Mouse (Mus musculus) heart, embryonic 16.5 days (tissue): ENCODE measurements around the gene Uhrf1bp1l. TPM values are rescaled to one million over a fixed set of nuclear protein-coding genes. Genes with fewer than 3 reads are reported as not detected.

ENCODE experiments used
- ATAC-seq: fragments of 200-750 bp; cut with Nextera tagmentation; replicated peaks from 2 replicates; pipeline ENCODE4 v1.8.0; 2017; ENCODE audit warnings: moderate number of reproducible peaks; ENCODE audit not compliant: insufficient read depth, low FRiP score; ENCODE audit errors: extremely low read depth
- H3K27ac ChIP-seq: fragments of 300-500 bp; sonication (generic); 2 replicates; pipeline ENCODE4 v1.5.1; 2014; ENCODE audit warnings: mild to moderate bottlenecking, low read length, control low read depth, moderate library complexity
- H3K27me3 ChIP-seq: fragments of 300-500 bp; sonication (generic); 2 replicates; pipeline ENCODE4 v1.6.1; 2014; ENCODE audit warnings: low read length, mixed read lengths; ENCODE audit not compliant: control insufficient read depth, insufficient read depth
- H3K36me3 ChIP-seq: fragments of 300-500 bp; sonication (generic); 2 replicates; pipeline ENCODE4 v1.6.1; 2014; ENCODE audit not compliant: control insufficient read depth, insufficient read depth
- H3K4me1 ChIP-seq: fragments of 300-500 bp; sonication (generic); 2 replicates; pipeline ENCODE4 v1.6.1; 2014; ENCODE audit warnings: low read length, mixed read lengths; ENCODE audit not compliant: control insufficient read depth, insufficient read depth
- H3K4me2 ChIP-seq: fragments of 300-500 bp; sonication (generic); 2 replicates; pipeline ENCODE4 v1.6.1; 2014; ENCODE audit warnings: low read depth, mild to moderate bottlenecking, control low read depth, low read length
- H3K4me3 ChIP-seq: fragments of 300-500 bp; sonication (generic); 2 replicates; pipeline ENCODE4 v1.5.1; 2014; ENCODE audit warnings: mild to moderate bottlenecking, control low read depth, low read length
- H3K9ac ChIP-seq: fragments of 300-500 bp; sonication (generic); 2 replicates; pipeline ENCODE4 v1.6.1; 2014; ENCODE audit warnings: low read length, control low read depth
- H3K9me3 ChIP-seq: fragments of 300-500 bp; sonication (generic); replicated peaks from 2 replicates; pipeline ENCODE4 v1.6.1; 2016; ENCODE audit warnings: low read length; ENCODE audit not compliant: control insufficient read depth
- WGBS: fragments of 180-500 bp; shearing (Covaris S2); extraction: QIAGEN DNeasy Blood & Tissue Kit; methylation state at CpG from one replicate; pipeline ENCODE4 v1.1.7; 2014; 5-methylcytosine and 5-hydroxymethylcytosine counted together
- polyA plus RNA-seq: library from polyadenylated mRNA; unstranded; fragments of >200 nt; fragmentation: Nextera tagmentation; extraction: Ambion mirVana; gene quantifications from 2 replicates; pipeline ENCODE4 v1.2.1, GENCODE M21; 2015

Gene Uhrf1bp1l
- polyA plus RNA-seq, 1 experiment from 2014 or later: 19.9 TPM

DNA sequence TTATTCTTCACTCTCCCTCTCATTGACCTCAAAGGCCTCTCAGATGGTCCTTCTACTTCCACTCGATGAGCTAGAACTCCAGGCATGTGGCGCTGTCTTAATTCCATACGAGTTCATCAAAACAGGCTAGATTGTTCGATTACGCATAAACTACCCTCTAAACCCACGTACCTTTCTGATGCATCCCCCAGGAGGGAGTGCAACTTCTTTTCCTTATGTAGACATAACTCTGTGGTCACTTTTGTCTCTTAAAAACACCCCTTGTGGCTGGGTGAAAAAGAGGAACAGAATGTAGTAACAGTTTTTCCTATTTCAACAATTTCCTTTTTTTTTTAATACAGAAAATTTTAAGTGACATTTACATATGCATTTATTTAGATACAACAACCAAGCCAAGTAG lies 3.8 kb upstream of the Uhrf1bp1l start:
- no peak overlapping the region for H3K4me2 ChIP-seq
- H3K27ac ChIP-seq: no peak overlapping the region
- ATAC-seq: no peak
- 67% methylated on average over 6 of the region's 6 CpGs for WGBS
- H3K36me3 ChIP-seq: no peaks in the 10 kb centered on the region
- H3K9ac ChIP-seq: no peak overlapping the region
- no peaks in the 10 kb centered on the region for H3K9me3 ChIP-seq
- H3K4me3 ChIP-seq: no peak overlapping the region
- H3K4me1 ChIP-seq: no peaks in the 10 kb centered on the region
- H3K27me3 ChIP-seq: no peaks in the 10 kb centered on the region

DNA sequence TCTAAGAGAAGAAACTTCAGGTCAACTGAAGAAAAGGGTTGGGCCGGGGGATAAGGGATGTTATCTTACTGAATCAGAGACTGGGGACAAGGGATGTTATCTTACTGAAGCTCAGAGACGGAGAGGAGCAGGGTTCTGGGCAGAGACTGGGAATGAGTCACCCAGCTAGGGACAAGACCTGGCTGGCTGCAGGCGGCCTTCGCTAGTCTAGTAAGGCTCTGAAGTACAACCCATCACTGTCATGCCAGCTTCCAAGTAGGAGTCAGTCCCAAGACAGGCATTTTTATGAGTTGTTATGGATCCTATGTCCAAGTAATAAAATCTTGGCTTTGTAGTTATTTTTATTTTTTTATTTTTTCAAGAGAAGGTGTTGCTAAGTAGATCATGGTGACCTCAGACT lies 1.5 kb upstream of the Uhrf1bp1l start:
- H3K4me1 ChIP-seq: peaks cover 12% of the 10 kb centered on the region
- H3K4me2 ChIP-seq: no peak overlapping the region
- H3K27me3 ChIP-seq: no peaks in the 10 kb centered on the region
- 74% methylated on average over 4 of the region's 4 CpGs for WGBS
- H3K9me3 ChIP-seq: no peaks in the 10 kb centered on the region
- no peak for ATAC-seq
- no peak overlapping the region for H3K9ac ChIP-seq
- H3K4me3 ChIP-seq: no peak overlapping the region
- H3K36me3 ChIP-seq: no peaks in the 10 kb centered on the region
- H3K27ac ChIP-seq: no peak overlapping the region

GRCm38 (mm10) chr10:89744341-89744740 lies 450 bp upstream of the Uhrf1bp1l start:
- H3K4me3 ChIP-seq: peak overlapping the region; percentile 100
- no peak for ATAC-seq
- peak overlapping the region; percentile 63; the same call in 1 of the 2 replicates for H3K9ac ChIP-seq
- peak overlapping the region; percentile 76 for H3K4me2 ChIP-seq
- H3K4me1 ChIP-seq: peaks cover 12% of the 10 kb centered on the region
- no peaks in the 10 kb centered on the region for H3K27me3 ChIP-seq
- H3K36me3 ChIP-seq: no peaks in the 10 kb centered on the region
- H3K9me3 ChIP-seq: no peaks in the 10 kb centered on the region
- H3K27ac ChIP-seq: 0 out of 2 replicates have a peak overlapping the region, but pooled peaks have one; percentile 31
- WGBS: 20% methylated on average over 3 of the region's 3 CpGs

GRCm38 (mm10) chr10:89745666-89746020 lies 852 bp downstream of the Uhrf1bp1l start:
- Histone ChIP-seq H3K9me3 (no peaks in the 10 kb centered on the region), H3K27me3 (no peaks in the 10 kb centered on the region), H3K4me1 (peaks cover 15% of the 10 kb centered on the region), H3K9ac (peak overlapping the region; percentile 98), H3K4me2 (peak overlapping the region; percentile 76), H3K4me3 (peak overlapping the region; percentile 100), H3K27ac (peak overlapping the region; percentile 94), H3K36me3 (no peaks in the 10 kb centered on the region)
- ATAC-seq: no peak
- 0% methylated on average over 14 of the region's 14 CpGs for WGBS

- Histone ChIP-seq H3K9me3 (no peaks in the 10 kb centered on the region), H3K9ac (no peak overlapping the region), H3K36me3 (no peaks in the 10 kb centered on the region), H3K27me3 (no peaks in the 10 kb centered on the region), H3K4me2 (no peak overlapping the region), H3K4me3 (no peak overlapping the region), H3K4me1 (peaks cover 21% of the 10 kb centered on the region), H3K27ac (no peak overlapping the region)
- 78% methylated on average over 3 of the region's 3 CpGs for WGBS
- no peak for ATAC-seq
Observed at GRCm38 (mm10) chr10:89746581-89746980, 1.8 kb downstream of the Uhrf1bp1l start.

GRCm38 (mm10) chr10:89747221-89747905 lies 2.6 kb downstream of the Uhrf1bp1l start:
- Histone ChIP-seq H3K9me3 (no peaks in the 10 kb centered on the region), H3K27me3 (no peaks in the 10 kb centered on the region), H3K4me1 (peaks cover 21% of the 10 kb centered on the region), H3K9ac (peak overlapping the region; percentile 25; the same call in 1 of the 2 replicates), H3K4me2 (no peak overlapping the region), H3K36me3 (no peaks in the 10 kb centered on the region), H3K4me3 (no peak overlapping the region), H3K27ac (no peak overlapping the region)
- no peak for ATAC-seq
- 80% methylated on average over 8 of the region's 8 CpGs for WGBS

DNA sequence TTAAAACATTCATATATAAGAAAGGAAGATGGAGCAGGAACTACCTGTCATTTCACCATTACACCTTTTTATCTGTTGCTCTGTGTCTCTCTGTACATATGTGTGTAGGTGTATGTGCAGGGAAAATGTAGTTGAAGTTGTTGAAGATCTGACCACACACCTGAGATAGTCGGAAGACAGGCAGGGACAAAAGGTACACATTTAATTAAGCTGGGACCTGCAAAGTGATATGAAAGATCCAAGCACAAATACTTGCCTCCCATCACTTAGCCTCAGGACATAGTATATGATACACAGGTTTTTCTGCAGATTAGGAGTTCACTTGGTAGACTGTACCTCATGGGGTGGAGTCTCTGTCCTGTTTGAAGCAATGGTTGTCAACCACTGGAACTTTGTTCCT lies 3.1 kb downstream of the Uhrf1bp1l start:
- no peak overlapping the region for H3K9ac ChIP-seq
- no peaks in the 10 kb centered on the region for H3K27me3 ChIP-seq
- H3K4me1 ChIP-seq: peaks cover 21% of the 10 kb centered on the region
- no peaks in the 10 kb centered on the region for H3K36me3 ChIP-seq
- H3K27ac ChIP-seq: no peak overlapping the region
- no peaks in the 10 kb centered on the region for H3K9me3 ChIP-seq
- no peak for ATAC-seq
- H3K4me3 ChIP-seq: no peak overlapping the region
- no peak overlapping the region for H3K4me2 ChIP-seq
- WGBS: 93% methylated on average over 1 of the region's 1 CpGs

GRCm38 (mm10) chr10:89748619-89749018 lies 3.8 kb downstream of the Uhrf1bp1l start:
- no peaks in the 10 kb centered on the region for H3K36me3 ChIP-seq
- no peak overlapping the region for H3K4me2 ChIP-seq
- H3K4me3 ChIP-seq: no peak overlapping the region
- H3K27ac ChIP-seq: no peak overlapping the region
- H3K4me1 ChIP-seq: peaks cover 21% of the 10 kb centered on the region
- no peak overlapping the region for H3K9ac ChIP-seq
- H3K27me3 ChIP-seq: no peaks in the 10 kb centered on the region
- WGBS: 87% methylated on average over 2 of the region's 2 CpGs
- H3K9me3 ChIP-seq: no peaks in the 10 kb centered on the region
- ATAC-seq: no peak

DNA sequence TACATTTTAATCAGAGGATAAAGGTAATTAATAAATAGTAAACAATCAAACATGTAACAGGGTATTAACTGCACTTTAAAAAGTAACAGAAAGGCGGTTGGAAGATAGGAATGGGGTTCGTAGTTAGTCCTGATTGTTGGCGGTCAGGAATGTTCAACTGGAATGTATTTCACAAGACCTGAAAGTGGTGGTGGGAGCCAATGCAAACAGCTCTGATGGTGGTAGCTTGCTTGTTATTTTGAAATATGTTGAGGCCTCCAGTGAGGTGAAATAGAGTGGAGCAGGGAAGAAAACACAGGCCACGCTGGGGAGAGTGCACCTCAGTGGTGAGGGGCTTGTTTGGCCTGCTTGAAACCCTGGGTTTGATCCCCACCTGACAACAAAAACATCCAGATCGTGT lies 6.3 kb downstream of the Uhrf1bp1l start:
- WGBS: 52% methylated on average over 5 of the region's 5 CpGs
- Histone ChIP-seq H3K4me1 (peaks cover 21% of the 10 kb centered on the region), H3K9ac (no peak overlapping the region), H3K36me3 (no peaks in the 10 kb centered on the region), H3K4me2 (no peak overlapping the region), H3K27me3 (no peaks in the 10 kb centered on the region), H3K27ac (0 out of 2 replicates have a peak overlapping the region, but pooled peaks have one; percentile 30), H3K4me3 (no peak overlapping the region), H3K9me3 (no peaks in the 10 kb centered on the region)
- no peak for ATAC-seq
